Mouse (Mus musculus) hindbrain, postnatal 0 days (tissue): ENCODE results near the gene Fundc2. TPM values are rescaled to one million over a fixed set of nuclear protein-coding genes. Genes with fewer than 3 reads are reported as not detected.
A peak's percentile ranks its signal among the peaks of the same experiment; 100 is the strongest.

ENCODE experiments used
- ATAC-seq: fragments of 200-750 bp; cut with Nextera tagmentation; 2 replicates; pipeline ENCODE4 v1.8.0; 2017; ENCODE audit warnings: mild to moderate bottlenecking, moderate TSS enrichment, moderate library complexity
- DNase-seq: peaks from one replicate; pipeline ENCODE4 v3.0.0-alpha.2; 2015; ENCODE audit warnings: low spot score
- H3K27ac ChIP-seq: fragments of 300-500 bp; sonication (generic); 2 replicates; pipeline ENCODE4 v1.5.1; 2014; ENCODE audit warnings: mild to moderate bottlenecking
- H3K27me3 ChIP-seq: fragments of 300-500 bp; sonication (generic); 2 replicates; pipeline ENCODE4 v1.6.1; 2014; ENCODE audit warnings: low read length, mixed read lengths; ENCODE audit not compliant: insufficient read depth
- H3K36me3 ChIP-seq: fragments of 300-500 bp; sonication (generic); 2 replicates; pipeline ENCODE4 v1.6.1; 2014; ENCODE audit warnings: low read length, mixed read lengths; ENCODE audit not compliant: insufficient read depth
- H3K4me1 ChIP-seq: fragments of 300-500 bp; sonication (generic); 2 replicates; pipeline ENCODE4 v1.6.1; 2014; ENCODE audit warnings: antibody characterized with exemption, low read length, mixed read lengths; ENCODE audit not compliant: insufficient read depth
- H3K4me2 ChIP-seq: fragments of 300-500 bp; sonication (generic); 2 replicates; pipeline ENCODE4 v1.6.1; 2014; ENCODE audit warnings: low read depth, mild to moderate bottlenecking, low read length, moderate library complexity, mixed read lengths
- H3K4me3 ChIP-seq: fragments of 300-500 bp; sonication (generic); 2 replicates; pipeline ENCODE4 v1.5.1; 2014; ENCODE audit warnings: low read length
- H3K9ac ChIP-seq: fragments of 300-500 bp; sonication (generic); replicated peaks from 2 replicates; pipeline ENCODE4 v1.6.1; 2014; ENCODE audit warnings: mild to moderate bottlenecking, low read length, moderate library complexity, mixed read lengths
- H3K9me3 ChIP-seq: fragments of 300-500 bp; sonication (generic); 2 replicates; pipeline ENCODE4 v1.6.1; 2016; ENCODE audit warnings: low read length, mixed read lengths
- CTCF ChIP-seq: IDR thresholded peaks from 2 replicates; pipeline ENCODE4 v1.5.1; 2016; ENCODE audit warnings: antibody characterized with exemption, control low read depth, low read depth
- WGBS: fragments of 180-500 bp; shearing (Covaris S2); extraction: QIAGEN DNeasy Blood & Tissue Kit; methylation state at CpG from one replicate; pipeline ENCODE4 v1.1.7; 2014; 5-methylcytosine and 5-hydroxymethylcytosine counted together
- polyA plus RNA-seq: library from polyadenylated mRNA; unstranded; fragments of >200 nt; fragmentation: Nextera tagmentation; extraction: Ambion mirVana; gene quantifications from 2 replicates; pipeline ENCODE4 v1.2.1, GENCODE M21; 2015
- total RNA-seq: library from RNA; depleted of rRNA; stranded (reverse); fragments of >200 nt; gene quantifications from 2 replicates; pipeline ENCODE4 v1.2.3, GENCODE M21; 2014; rRNA removed

Gene Fundc2
- total and polyA plus RNA-seq, 2 experiments from 2014 or later = 23.0 to 34.2 TPM

- 83% methylated on average over 2 of the region's 2 CpGs for WGBS
- Histone ChIP-seq H3K9me3 (no peaks in the 10 kb centered on the region), H3K27me3 (no peaks in the 10 kb centered on the region), H3K4me2 (no peak overlapping the region), H3K36me3 (no peaks in the 10 kb centered on the region), H3K9ac (no peak overlapping the region), H3K4me3 (no peak overlapping the region), H3K27ac (no peak overlapping the region), H3K4me1 (no peaks in the 10 kb centered on the region)
- no peak for TF ChIP-seq CTCF
- ATAC-seq (no peak), DNase-seq (no peak)
Observed at GRCm38 (mm10) chrX:75402668-75403067, 20.5 kb downstream of the Fundc2 start.

- Histone ChIP-seq H3K9me3 (no peaks in the 10 kb centered on the region), H3K9ac (no peak overlapping the region), H3K36me3 (no peaks in the 10 kb centered on the region), H3K4me2 (no peak overlapping the region), H3K4me3 (no peak overlapping the region), H3K27me3 (no peaks in the 10 kb centered on the region), H3K27ac (no peak overlapping the region), H3K4me1 (no peaks in the 10 kb centered on the region)
- ATAC-seq = no peak
- no peak for DNase-seq
- no peak for TF ChIP-seq CTCF
Observed at GRCm38 (mm10) chrX:75403350-75403749, 21.2 kb downstream of the Fundc2 start.

GRCm38 (mm10) chrX:75409711-75410110 lies 27.5 kb downstream of the Fundc2 start:
- 91% methylated on average over 1 of the region's 1 CpGs for WGBS
- Histone ChIP-seq H3K9ac (no peak overlapping the region), H3K27me3 (no peaks in the 10 kb centered on the region), H3K4me2 (no peak overlapping the region), H3K9me3 (no peaks in the 10 kb centered on the region), H3K4me1 (no peaks in the 10 kb centered on the region), H3K27ac (no peak overlapping the region), H3K36me3 (no peaks in the 10 kb centered on the region), H3K4me3 (no peak overlapping the region)
- ATAC-seq = no peak
- no peak for TF ChIP-seq CTCF
- DNase-seq = no peak

GRCm38 (mm10) chrX:75415936-75416785 lies 34.0 kb downstream of the Fundc2 start, which contains the start of the genes Cmc4, Mtcp1 and Brcc3:
Gene Cmc4, minus strand, starts transcription at chrX:75416584.
Gene Mtcp1, minus strand, starts transcription at chrX:75416588.
Gene Brcc3, plus strand, starts transcription at chrX:75416628.
- DNase-seq (peak; percentile 94), ATAC-seq (peak; percentile 100)
- H3K9ac ChIP-seq = peak within 1 kb of the TSS; percentile 57
- peak; percentile 19 for TF ChIP-seq CTCF
- H3K36me3 ChIP-seq = no peaks in the 10 kb centered on the region
- H3K9me3 ChIP-seq = no peaks in the 10 kb centered on the region
- H3K27me3 ChIP-seq = no peaks in the 10 kb centered on the region
- no peaks in the 10 kb centered on the region for H3K4me1 ChIP-seq
- peak within 1 kb of the TSS; percentile 53 for H3K4me3 ChIP-seq
- peak within 1 kb of the TSS; percentile 80 for H3K27ac ChIP-seq
- H3K4me2 ChIP-seq = peak within 1 kb of the TSS; percentile 56
- 27% methylated on average over 52 of the region's 52 CpGs for WGBS

Other genes starting within 250 kb of the Fundc2 start
- gene Smim9, start 218.6 kb upstream of the Fundc2 start, total RNA-seq = not detected in 2 replicates
- gene Smim9, start 218.6 kb upstream of the Fundc2 start, polyA plus RNA-seq = not detected in 2 replicates
- gene F8, start 216 bp downstream of the Fundc2 start, total RNA-seq = 0.75 and 4.4 TPM in 2 replicates
- 1.4 and 1.9 TPM in 2 replicates for gene F8, start 216 bp downstream of the Fundc2 start, polyA plus RNA-seq
- 3.5 and 5.6 TPM in 2 replicates for gene Cmc4, start 34.2 kb downstream of the Fundc2 start, total RNA-seq
- gene Cmc4, start 34.2 kb downstream of the Fundc2 start, polyA plus RNA-seq = 25.7 and 28.2 TPM in 2 replicates
- 4.6 and 6.8 TPM in 2 replicates for gene Mtcp1, start 34.2 kb downstream of the Fundc2 start, total RNA-seq
- gene Mtcp1, start 34.2 kb downstream of the Fundc2 start, polyA plus RNA-seq = 3.6 and 4.1 TPM in 2 replicates
- gene Brcc3, start 34.2 kb downstream of the Fundc2 start, total RNA-seq = 11.2 and 22.1 TPM in 2 replicates
- 35.1 and 42.2 TPM in 2 replicates for gene Brcc3, start 34.2 kb downstream of the Fundc2 start, polyA plus RNA-seq
- 56.9 and 86.6 TPM in 2 replicates for gene Vbp1, start 131.9 kb downstream of the Fundc2 start, total RNA-seq
- gene Vbp1, start 131.9 kb downstream of the Fundc2 start, polyA plus RNA-seq = 278 and 281 TPM in 2 replicates
- 24.6 and 27.3 TPM in 2 replicates for gene Rab39b, start 195.8 kb downstream of the Fundc2 start, total RNA-seq
- 23.2 and 23.6 TPM in 2 replicates for gene Rab39b, start 195.8 kb downstream of the Fundc2 start, polyA plus RNA-seq